Mouse (Mus musculus): ENCODE measurements around the gene Casc3.

GRCm38 (mm10) chr11:98872040-98872439, 67.3 kb downstream of the Casc3 start:
- no peak for TF ChIP-seq GATA1 (IDR thresholded peaks at IDR 0.05; ENCODE audit: low read length)
- no peak for TF ChIP-seq TAL1 (IDR thresholded peaks at IDR 0.05; ENCODE audit: low read length)
